Mouse (Mus musculus) gastrocnemius, adult 8-10 months (tissue): ENCODE measurements around the gene Cops8. TPM values are rescaled to one million over a fixed set of nuclear protein-coding genes. Genes with fewer than 3 reads are reported as not detected.
A peak's percentile ranks its signal among the peaks of the same experiment; 100 is the strongest.

Experiments
- DNase-seq, 2 experiments: peaks; one replicate each; pipeline ENCODE4 v3.0.0; 2022; ENCODE audit warnings: low spot score in 2 of 2
- total RNA-seq, 4 experiments: library from RNA; stranded (reverse); gene quantifications; 2 replicates each; pipeline ENCODE4 v1.2.4; 2022

Gene Cops8
- total RNA-seq: 100 to 1,000 TPM in 2 of 4 experiments, 10 to 100 TPM in 2; 89.9 to 149 (median 110) TPM

GRCm38 (mm10) chr1:90602759-90603560 lies at the start of gene Cops8:
TSS of gene Cops8 (plus strand) at chr1:90602981.
- peak; percentile 94 to 96 for DNase-seq

- no peak for DNase-seq
These were observed 45.6 kb upstream of the Cops8 start for GRCm38 (mm10) chr1:90557140-90557539.

- DNase-seq: peak in 1 of 2 experiments; percentile 15
These were observed 41.6 kb upstream of the Cops8 start for GRCm38 (mm10) chr1:90560942-90561726.

- no peak for DNase-seq
These were observed 38.8 kb upstream of the Cops8 start for GRCm38 (mm10) chr1:90563945-90564344.

GRCm38 (mm10) chr1:90566664-90567440 lies 35.9 kb upstream of the Cops8 start:
- DNase-seq: peak in 1 of 2 experiments; percentile 44

- DNase-seq: no peak
These were observed 28.9 kb upstream of the Cops8 start for GRCm38 (mm10) chr1:90573831-90574230.

GRCm38 (mm10) chr1:90574845-90575244 lies 27.9 kb upstream of the Cops8 start:
- no peak for DNase-seq

- DNase-seq: no peak
These were observed 25.4 kb upstream of the Cops8 start for GRCm38 (mm10) chr1:90577417-90577816.

- no peak for DNase-seq
These were observed 20.1 kb upstream of the Cops8 start for GRCm38 (mm10) chr1:90582635-90583034.

- peak; percentile 61 to 68 for DNase-seq
These were observed 14.6 kb upstream of the Cops8 start for GRCm38 (mm10) chr1:90588021-90588734.

GRCm38 (mm10) chr1:90590797-90591196 lies 12.0 kb upstream of the Cops8 start:
- DNase-seq: peak in 1 of 2 experiments; percentile 40

GRCm38 (mm10) chr1:90592784-90593183 lies 10.0 kb upstream of the Cops8 start:
- DNase-seq: peak; percentile 60 to 67

GRCm38 (mm10) chr1:90599226-90599625 lies 3.6 kb upstream of the Cops8 start:
- DNase-seq: no peak

- no peak for DNase-seq
These were observed 1.7 kb upstream of the Cops8 start for GRCm38 (mm10) chr1:90601096-90601495.

- no peak for DNase-seq
These were observed 743 bp downstream of the Cops8 start for GRCm38 (mm10) chr1:90603561-90603887.

- no peak for DNase-seq
These were observed 6.6 kb downstream of the Cops8 start for GRCm38 (mm10) chr1:90609363-90609762.

GRCm38 (mm10) chr1:90617258-90617657 lies 14.5 kb downstream of the Cops8 start:
- no peak for DNase-seq

- no peak for DNase-seq
These were observed 30.7 kb downstream of the Cops8 start for GRCm38 (mm10) chr1:90633415-90634030.

- no peak for DNase-seq
These were observed 31.5 kb downstream of the Cops8 start for GRCm38 (mm10) chr1:90634205-90634745.

- no peak for DNase-seq
These were observed 35.6 kb downstream of the Cops8 start for GRCm38 (mm10) chr1:90638335-90638734.
